Mouse (Mus musculus) left cerebral cortex, postnatal 25 days (tissue): Measurements from ENCODE around the gene Ubap1l. TPM values are rescaled to one million over a fixed set of nuclear protein-coding genes. Genes with fewer than 3 reads are reported as not detected.
"Not testable (repeated sequence)": the region's sequence is repeated elsewhere in the genome, so short reads cannot be mapped to it uniquely, and the experiment has no call there.

Experiments
- DNase-seq, 2 experiments: peaks; one replicate each; pipeline ENCODE4 v3.0.0; 2022; ENCODE audit warnings: low spot score in 2 of 2, mixed read lengths in 1 of 2
- intact Hi-C: fragments of 180-260 bp; cut with DNase I; formaldehyde crosslinking; loops from one replicate; pipeline ENCODE4 v1.15.1; 2025
- total RNA-seq, 2 experiments: library from RNA; stranded (reverse); gene quantifications; 2 replicates each; pipeline ENCODE4 v1.2.3; 2021

Ubap1l gene
- 1 to 10 TPM; 3.3 to 5.8 TPM for total RNA-seq

GRCm38 (mm10) chr9:65360641-65361448, at the start of gene Ubap1l:
Gene Ubap1l (plus strand): TSS chr9:65361041.
- DNase-seq = no peak
- intact Hi-C loops = no loop called here

GRCm38 (mm10) chr9:65312669-65313357, 48.0 kb upstream of the Ubap1l start:
- intact Hi-C loops = loop anchor here (10.0 kb wide), 1 partner anchor 258 kb away; no protein-coding TSS in a partner anchor

GRCm38 (mm10) chr9:65313846-65314245, 47.0 kb upstream of the Ubap1l start:
- intact Hi-C loops = loop anchor here (10.0 kb wide), 1 partner anchor 259 kb away; no protein-coding TSS in a partner anchor
- no peak for DNase-seq

More at GRCm38 (mm10) chr9:65312669-65313357, 48.0 kb upstream of the Ubap1l start:
- no peak for DNase-seq

- no peak for DNase-seq
- intact Hi-C loops = no loop called here
Observed at GRCm38 (mm10) chr9:65322255-65322900, 38.5 kb upstream of the Ubap1l start.

DNA sequence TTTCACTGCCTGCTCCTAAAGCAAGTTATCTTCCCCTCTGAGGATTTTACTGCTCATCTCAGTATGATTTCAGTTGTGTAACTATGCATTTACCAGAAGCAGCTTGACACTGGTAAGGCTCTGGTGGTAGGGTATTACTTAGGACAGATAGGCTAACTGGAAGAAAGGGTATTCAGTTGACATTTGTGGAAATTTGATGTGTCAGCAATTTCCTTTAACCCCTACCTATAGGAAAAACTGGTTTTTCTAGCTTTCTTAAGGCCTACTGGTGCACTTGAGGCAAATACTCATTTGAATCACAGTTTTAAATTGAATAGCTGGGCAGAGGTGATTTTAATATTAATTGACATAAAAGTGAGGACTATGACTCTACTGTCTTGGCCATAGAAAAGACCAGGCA, 34.9 kb upstream of the Ubap1l start:
- intact Hi-C loops = no loop called here
- DNase-seq = no peak

- DNase-seq = no peak
- intact Hi-C loops = no loop called here
Observed at GRCm38 (mm10) chr9:65327371-65327770, 33.5 kb upstream of the Ubap1l start.

DNA sequence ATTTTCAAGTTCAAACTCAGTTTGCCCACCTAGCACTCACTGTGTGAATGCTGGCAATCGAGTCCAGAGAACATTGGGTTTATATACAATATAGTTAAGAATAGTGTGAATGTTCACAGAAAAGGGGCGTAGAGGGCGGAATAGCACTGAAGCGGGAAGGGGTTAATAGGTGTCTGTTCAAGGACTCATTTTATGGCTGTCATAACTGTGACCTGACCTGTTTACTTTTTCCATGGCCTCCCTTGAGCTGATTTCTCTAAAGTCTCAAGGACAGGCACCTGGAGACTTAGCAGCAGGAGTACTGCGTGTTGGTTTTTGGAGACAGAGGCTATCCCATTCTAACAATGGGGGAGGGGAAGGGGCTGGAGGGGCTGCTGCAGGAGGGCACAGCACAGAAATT, 26.9 kb upstream of the Ubap1l start:
- DNase-seq = no peak
- intact Hi-C loops = no loop called here

- intact Hi-C loops = no loop called here
- DNase-seq = no peak
Observed at GRCm38 (mm10) chr9:65339146-65339545, 21.7 kb upstream of the Ubap1l start.

GRCm38 (mm10) chr9:65340414-65340813, 20.4 kb upstream of the Ubap1l start:
- intact Hi-C loops = no loop called here
- no peak for DNase-seq

DNA sequence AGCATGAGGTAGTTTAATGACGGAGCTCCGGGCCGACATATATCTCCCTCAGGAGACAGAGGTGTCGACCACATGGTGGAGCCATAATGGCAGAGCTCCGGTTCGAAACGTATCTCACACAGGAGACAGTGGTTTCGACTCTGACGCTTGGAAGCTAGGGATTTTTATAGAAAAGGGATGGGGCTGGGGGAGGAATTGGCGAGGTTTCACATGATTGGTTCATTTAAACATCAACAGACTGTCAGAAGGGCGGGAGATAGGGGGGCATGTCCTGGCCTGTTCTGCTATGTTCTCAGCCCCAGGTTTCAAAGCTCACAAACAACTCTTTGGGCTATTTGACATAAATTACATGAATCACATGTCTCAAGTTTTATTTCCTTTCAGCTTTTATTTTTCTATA, 15.4 kb upstream of the Ubap1l start:
- intact Hi-C loops = not testable (repeated sequence)
- peak in 1 of 2 experiments; percentile 56 for DNase-seq

GRCm38 (mm10) chr9:65345854-65346475, 14.9 kb upstream of the Ubap1l start, which contains the start of gene Pdcd7:
Gene Pdcd7 (plus strand): TSS chr9:65346104.
- intact Hi-C loops = no loop called here
- DNase-seq = peak; percentile 98 to 99

DNA sequence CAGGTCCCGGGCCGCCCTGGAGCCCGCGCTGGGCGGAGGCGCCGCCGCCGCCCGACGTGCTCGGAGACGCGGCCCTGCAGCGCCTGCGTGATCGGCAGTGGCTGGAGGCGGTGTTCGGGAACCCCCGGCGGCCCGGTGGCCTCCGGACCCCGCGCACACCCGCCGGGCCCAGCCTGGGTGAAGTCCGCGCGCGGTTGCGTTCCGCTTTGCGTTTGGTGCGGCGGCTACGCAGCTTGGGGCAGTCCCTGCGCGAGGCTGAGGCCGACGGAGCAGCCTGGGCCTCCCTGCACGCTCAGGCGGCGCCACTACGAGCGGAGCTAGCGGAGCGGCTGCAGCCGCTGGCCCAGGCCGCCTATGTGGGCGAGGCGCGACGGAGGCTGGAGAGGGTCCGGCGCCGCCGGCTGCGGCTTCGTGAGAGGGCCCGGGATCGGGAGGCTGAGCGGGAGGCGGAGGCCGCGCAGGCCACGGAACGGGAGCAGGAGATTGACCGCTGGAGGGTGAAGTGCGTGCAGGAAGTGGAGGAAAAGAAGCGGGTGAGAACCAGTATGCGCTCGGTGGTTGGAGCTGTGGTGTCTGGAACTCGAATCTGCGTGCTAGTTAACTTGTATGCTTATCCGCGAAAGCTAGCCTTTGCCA, 14.2 kb upstream of the Ubap1l start:
- intact Hi-C loops = no loop called here
- DNase-seq = peak; percentile 49 to 50

DNA sequence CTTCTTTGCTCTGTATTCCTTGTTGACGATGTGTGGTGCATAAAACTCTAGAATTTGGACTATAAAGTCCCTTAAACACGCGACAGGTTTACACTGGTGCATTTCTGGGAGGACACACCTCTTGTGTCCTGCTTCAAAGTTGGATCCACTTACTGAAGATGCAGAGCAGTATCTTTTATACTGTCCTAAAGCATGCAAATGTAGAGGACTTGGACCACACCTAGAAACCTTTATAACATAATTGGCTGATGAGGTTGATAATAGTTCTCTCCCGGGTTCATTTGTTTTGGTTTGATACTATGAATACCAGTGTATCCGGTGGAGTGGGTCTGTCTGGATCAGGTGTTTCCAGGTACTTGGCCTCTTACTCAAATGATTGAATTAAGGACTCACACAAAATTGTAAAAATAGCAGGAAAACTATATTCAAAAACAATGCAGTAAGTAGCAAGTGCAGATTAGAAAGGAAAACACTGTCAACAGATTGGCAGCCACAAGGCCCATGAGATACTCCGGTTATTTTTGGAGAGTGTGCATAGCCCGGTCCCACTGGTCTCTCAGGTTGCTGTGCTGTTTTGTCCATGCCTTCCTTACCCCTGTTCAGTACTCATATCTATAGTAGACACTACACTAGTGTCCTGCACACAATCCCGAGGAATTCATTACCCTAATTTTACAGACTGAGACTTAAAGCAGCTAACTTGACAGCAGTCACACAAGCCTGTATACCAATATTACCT, 13.6 kb upstream of the Ubap1l start:
- DNase-seq = no peak
- intact Hi-C loops = no loop called here

GRCm38 (mm10) chr9:65353251-65353650, 7.6 kb upstream of the Ubap1l start:
- intact Hi-C loops = no loop called here
- DNase-seq = no peak

DNA sequence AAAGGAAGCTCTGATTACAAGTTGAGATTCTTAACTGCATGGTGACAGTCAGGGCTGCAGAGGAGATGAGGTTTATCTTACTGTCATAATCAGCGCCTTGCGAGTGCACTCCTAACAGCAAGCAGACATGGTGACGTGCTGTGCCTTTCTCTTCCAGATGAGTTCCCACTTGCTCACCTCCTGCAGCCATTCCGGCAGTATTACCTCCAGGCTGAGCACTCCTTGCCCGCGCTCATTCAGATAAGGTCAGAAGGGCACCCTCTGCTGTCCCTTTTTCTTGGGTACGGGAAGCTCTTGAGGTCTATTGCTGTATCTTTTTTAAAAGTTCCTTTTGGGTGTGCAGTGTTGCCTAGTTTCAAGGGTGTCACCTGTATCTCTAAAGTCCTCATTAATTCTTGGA, 4.3 kb upstream of the Ubap1l start:
- no peak for DNase-seq
- intact Hi-C loops = no loop called here

DNA sequence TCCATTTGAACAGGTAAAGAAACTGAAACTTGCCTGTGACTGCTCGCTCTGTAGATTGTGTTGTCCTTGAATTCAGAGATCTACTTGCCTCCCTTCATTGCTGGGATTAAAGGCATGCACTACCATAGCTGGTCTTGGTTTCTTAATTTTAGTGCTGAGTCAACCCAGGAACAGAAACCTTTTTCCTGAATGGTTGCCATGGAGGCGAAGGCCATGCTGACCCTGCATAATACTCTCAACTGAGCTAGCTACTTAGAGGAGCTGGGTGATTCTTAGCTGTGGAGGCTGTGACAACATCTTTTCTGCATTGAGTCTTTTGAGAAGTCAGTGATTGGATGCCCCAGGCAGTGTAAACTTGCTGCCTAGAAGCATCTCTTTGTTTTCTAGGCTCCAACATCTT, 3.9 kb upstream of the Ubap1l start:
- intact Hi-C loops = no loop called here
- DNase-seq = no peak

DNA sequence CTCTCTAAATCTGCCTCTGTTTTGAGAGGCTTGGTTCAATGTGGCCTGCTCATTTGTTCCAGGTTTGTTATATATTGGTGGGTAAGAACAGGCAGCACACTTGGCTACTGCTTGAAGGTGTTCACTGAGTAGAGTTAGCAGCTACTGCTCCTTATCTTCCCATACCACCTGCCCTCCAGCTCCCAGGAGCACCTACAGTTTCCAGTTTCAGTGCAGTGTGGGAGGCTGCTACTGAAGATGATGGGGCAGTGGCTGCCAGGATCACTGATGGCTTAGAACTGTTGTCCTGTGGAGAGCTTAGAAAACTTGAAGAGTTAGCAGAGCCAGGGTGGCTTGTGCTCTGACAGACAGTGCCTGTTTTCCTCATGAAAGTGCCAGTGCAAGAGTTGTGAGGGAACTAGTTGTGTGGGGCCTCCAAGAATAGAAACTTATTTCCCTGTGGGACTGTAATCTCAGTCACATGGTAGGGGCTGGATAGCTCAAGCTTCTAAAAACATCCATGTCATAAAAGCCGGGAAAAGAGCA, 1.8 kb upstream of the Ubap1l start:
- DNase-seq = no peak
- intact Hi-C loops = no loop called here

DNA sequence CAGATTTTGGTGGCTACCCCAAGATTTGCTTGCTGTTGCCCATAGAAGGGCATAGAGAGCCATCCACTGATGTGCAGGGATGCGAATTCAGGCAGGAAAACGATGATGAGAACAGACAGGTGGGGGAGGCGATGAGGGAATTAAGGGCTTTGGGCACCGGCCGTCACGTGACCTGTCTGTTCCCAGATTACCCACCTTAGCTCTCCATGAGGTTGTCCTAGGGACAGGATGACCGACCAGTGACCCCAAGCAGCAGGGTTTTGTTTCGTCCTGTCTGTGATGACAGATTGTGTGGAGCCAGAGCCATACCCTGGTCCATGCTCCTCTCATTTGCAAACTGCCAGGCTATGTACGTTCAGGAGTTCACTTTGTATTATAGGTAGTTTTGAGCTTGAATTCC, 2.8 kb downstream of the Ubap1l start:
- intact Hi-C loops = no loop called here
- DNase-seq = no peak

DNA sequence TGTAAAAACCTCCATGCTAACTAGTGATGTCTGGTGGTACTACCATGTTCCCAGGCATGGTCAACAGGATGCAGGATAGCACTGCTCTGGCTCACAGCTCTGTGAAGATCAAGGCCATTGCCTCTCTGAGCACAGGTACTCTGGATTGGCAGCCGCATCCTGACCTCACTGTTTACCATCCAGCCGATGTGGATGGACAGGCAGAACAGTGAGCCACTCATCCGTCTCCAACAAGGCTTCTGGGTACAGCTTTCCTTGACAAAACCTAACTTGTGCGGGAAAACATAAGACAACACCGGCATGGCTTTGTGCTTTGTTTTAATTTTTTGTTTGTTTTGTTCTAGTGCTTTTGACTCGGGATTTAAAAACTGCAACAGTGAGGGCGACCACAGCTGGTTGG, 4.9 kb downstream of the Ubap1l start:
- intact Hi-C loops = no loop called here
- DNase-seq = no peak
